Mouse (Mus musculus): ENCODE data around the gene Ptpra. TPM values are rescaled to one million over a fixed set of nuclear protein-coding genes. Genes with fewer than 3 reads are reported as not detected.

Gene Ptpra
- polyA plus RNA-seq, 1 experiment: 77.6 TPM

GRCm38 (mm10) chr2:130579791-130580190 lies 129.7 kb downstream of the Ptpra start:
- H3K36me3 ChIP-seq (ENCODE audit: control insufficient read depth, insufficient read depth, low read length, poor library complexity, severe bottlenecking): no peaks in the 10 kb centered on the region
- no peak overlapping the region for H3K27ac ChIP-seq (ENCODE audit: insufficient read depth, low read length)
- peaks cover 3% of the 10 kb centered on the region; the same call in 1 of the 2 replicates for H3K27me3 ChIP-seq (ENCODE audit: control insufficient read depth, insufficient read depth, low read length, poor library complexity, severe bottlenecking)
- no peak overlapping the region for H3K4me3 ChIP-seq (ENCODE audit: low read depth, low read length)
- H3K9me3 ChIP-seq (replicated peaks; ENCODE audit: control insufficient read depth, insufficient read depth, low read length, poor library complexity, severe bottlenecking): no peaks in the 10 kb centered on the region
- H3K4me1 ChIP-seq (ENCODE audit: control insufficient read depth, insufficient read depth, low read length): no peaks in the 10 kb centered on the region
- TF ChIP-seq POLR2A (IDR thresholded peaks at IDR 0.05; ENCODE audit: insufficient read depth, low read length) (no peak), CTCF (IDR thresholded peaks at IDR 0.05; ENCODE audit: low read depth, low read length) (no peak), EP300 (IDR thresholded peaks at IDR 0.05; ENCODE audit: insufficient read depth, low read depth, low read length) (no peak)
- no peak overlapping the region for H3K9ac ChIP-seq (ENCODE audit: low read depth, poor library complexity, severe bottlenecking)

GRCm38 (mm10) chr2:130581201-130581600 lies 131.1 kb downstream of the Ptpra start:
- 0 out of 2 replicates have a peak overlapping the region, but pooled peaks have one; percentile 22 for H3K9ac ChIP-seq (ENCODE audit: low read depth, poor library complexity, severe bottlenecking)
- no peaks in the 10 kb centered on the region for H3K9me3 ChIP-seq (replicated peaks; ENCODE audit: control insufficient read depth, insufficient read depth, low read length, poor library complexity, severe bottlenecking)
- H3K27ac ChIP-seq (ENCODE audit: insufficient read depth, low read length): no peak overlapping the region
- H3K36me3 ChIP-seq (ENCODE audit: control insufficient read depth, insufficient read depth, low read length, poor library complexity, severe bottlenecking): no peaks in the 10 kb centered on the region
- H3K27me3 ChIP-seq (ENCODE audit: control insufficient read depth, insufficient read depth, low read length, poor library complexity, severe bottlenecking): peaks cover 3% of the 10 kb centered on the region; the same call in 1 of the 2 replicates
- peak overlapping the region; percentile 21 for H3K4me3 ChIP-seq (ENCODE audit: low read depth, low read length)
- TF ChIP-seq CTCF (IDR thresholded peaks at IDR 0.05; ENCODE audit: low read depth, low read length): no peak
- TF ChIP-seq POLR2A (IDR thresholded peaks at IDR 0.05; ENCODE audit: insufficient read depth, low read length): no peak
- no peak for TF ChIP-seq EP300 (IDR thresholded peaks at IDR 0.05; ENCODE audit: insufficient read depth, low read depth, low read length)
- no peaks in the 10 kb centered on the region for H3K4me1 ChIP-seq (ENCODE audit: control insufficient read depth, insufficient read depth, low read length)

GRCm38 (mm10) chr2:130582552-130582951 lies 132.5 kb downstream of the Ptpra start, which contains the start of gene Avp:
TSS of gene Avp (minus strand) at chr2:130582554.
- Histone ChIP-seq H3K9me3 (replicated peaks; ENCODE audit: control insufficient read depth, insufficient read depth, low read length, poor library complexity, severe bottlenecking) (no peaks in the 10 kb centered on the region), H3K36me3 (ENCODE audit: control insufficient read depth, insufficient read depth, low read length, poor library complexity, severe bottlenecking) (no peaks in the 10 kb centered on the region), H3K4me3 (ENCODE audit: low read depth, low read length) (no peak within 1 kb of the TSS), H3K4me1 (ENCODE audit: control insufficient read depth, insufficient read depth, low read length) (no peaks in the 10 kb centered on the region), H3K27ac (ENCODE audit: insufficient read depth, low read length) (no peak within 1 kb of the TSS), H3K27me3 (ENCODE audit: control insufficient read depth, insufficient read depth, low read length, poor library complexity, severe bottlenecking) (peaks cover 3% of the 10 kb centered on the region; the same call in 1 of the 2 replicates), H3K9ac (ENCODE audit: low read depth, poor library complexity, severe bottlenecking) (no peak within 1 kb of the TSS)
- no peak for TF ChIP-seq EP300 (IDR thresholded peaks at IDR 0.05; ENCODE audit: insufficient read depth, low read depth, low read length)
- TF ChIP-seq CTCF (IDR thresholded peaks at IDR 0.05; ENCODE audit: low read depth, low read length): no peak
- no peak for TF ChIP-seq POLR2A (IDR thresholded peaks at IDR 0.05; ENCODE audit: insufficient read depth, low read length)

GRCm38 (mm10) chr2:130583902-130584560 lies 134.0 kb downstream of the Ptpra start:
- H3K9me3 ChIP-seq (replicated peaks; ENCODE audit: control insufficient read depth, insufficient read depth, low read length, poor library complexity, severe bottlenecking): no peaks in the 10 kb centered on the region
- TF ChIP-seq CTCF (IDR thresholded peaks at IDR 0.05; ENCODE audit: low read depth, low read length) (no peak), POLR2A (IDR thresholded peaks at IDR 0.05; ENCODE audit: insufficient read depth, low read length) (no peak), EP300 (IDR thresholded peaks at IDR 0.05; ENCODE audit: insufficient read depth, low read depth, low read length) (no peak)
- H3K36me3 ChIP-seq (ENCODE audit: control insufficient read depth, insufficient read depth, low read length, poor library complexity, severe bottlenecking): no peaks in the 10 kb centered on the region
- H3K27me3 ChIP-seq (ENCODE audit: control insufficient read depth, insufficient read depth, low read length, poor library complexity, severe bottlenecking): peaks cover 3% of the 10 kb centered on the region; the same call in 1 of the 2 replicates
- H3K9ac ChIP-seq (ENCODE audit: low read depth, poor library complexity, severe bottlenecking): no peak overlapping the region
- no peaks in the 10 kb centered on the region for H3K4me1 ChIP-seq (ENCODE audit: control insufficient read depth, insufficient read depth, low read length)
- no peak overlapping the region for H3K4me3 ChIP-seq (ENCODE audit: low read depth, low read length)
- no peak overlapping the region for H3K27ac ChIP-seq (ENCODE audit: insufficient read depth, low read length)

- TF ChIP-seq EP300 (IDR thresholded peaks at IDR 0.05; ENCODE audit: insufficient read depth, low read depth, low read length) (no peak), POLR2A (IDR thresholded peaks at IDR 0.05; ENCODE audit: insufficient read depth, low read length) (no peak), CTCF (IDR thresholded peaks at IDR 0.05; ENCODE audit: low read depth, low read length) (no peak)
- Histone ChIP-seq H3K4me1 (ENCODE audit: control insufficient read depth, insufficient read depth, low read length) (no peaks in the 10 kb centered on the region), H3K9ac (ENCODE audit: low read depth, poor library complexity, severe bottlenecking) (no peak overlapping the region), H3K27ac (ENCODE audit: insufficient read depth, low read length) (no peak overlapping the region), H3K9me3 (replicated peaks; ENCODE audit: control insufficient read depth, insufficient read depth, low read length, poor library complexity, severe bottlenecking) (no peaks in the 10 kb centered on the region), H3K27me3 (ENCODE audit: control insufficient read depth, insufficient read depth, low read length, poor library complexity, severe bottlenecking) (no peaks in the 10 kb centered on the region), H3K36me3 (ENCODE audit: control insufficient read depth, insufficient read depth, low read length, poor library complexity, severe bottlenecking) (no peaks in the 10 kb centered on the region), H3K4me3 (ENCODE audit: low read depth, low read length) (no peak overlapping the region)
Measured at GRCm38 (mm10) chr2:130586016-130586415, 135.9 kb downstream of the Ptpra start.

- H3K27me3 ChIP-seq (ENCODE audit: control insufficient read depth, insufficient read depth, low read length, poor library complexity, severe bottlenecking): no peaks in the 10 kb centered on the region
- H3K27ac ChIP-seq (ENCODE audit: insufficient read depth, low read length): no peak overlapping the region
- no peaks in the 10 kb centered on the region for H3K36me3 ChIP-seq (ENCODE audit: control insufficient read depth, insufficient read depth, low read length, poor library complexity, severe bottlenecking)
- H3K9me3 ChIP-seq (replicated peaks; ENCODE audit: control insufficient read depth, insufficient read depth, low read length, poor library complexity, severe bottlenecking): no peaks in the 10 kb centered on the region
- TF ChIP-seq EP300 (IDR thresholded peaks at IDR 0.05; ENCODE audit: insufficient read depth, low read depth, low read length) (no peak), CTCF (IDR thresholded peaks at IDR 0.05; ENCODE audit: low read depth, low read length) (no peak), POLR2A (IDR thresholded peaks at IDR 0.05; ENCODE audit: insufficient read depth, low read length) (no peak)
- H3K4me3 ChIP-seq (ENCODE audit: low read depth, low read length): no peak overlapping the region
- H3K9ac ChIP-seq (ENCODE audit: low read depth, poor library complexity, severe bottlenecking): no peak overlapping the region
- H3K4me1 ChIP-seq (ENCODE audit: control insufficient read depth, insufficient read depth, low read length): no peaks in the 10 kb centered on the region
Measured at GRCm38 (mm10) chr2:130588373-130588772, 138.3 kb downstream of the Ptpra start.

All from ES-Bruce4 (cell line).